Mouse (Mus musculus): ENCODE measurements around the gene Mink1.

Mink1 gene

GRCm38 (mm10) chr11:70653345-70654197 lies 90.9 kb downstream of the Mink1 start:
- peak; percentile 63 for DNase-seq (ENCODE audit: low read depth, low spot score)

GRCm38 (mm10) chr11:70654198-70654922 lies 91.7 kb downstream of the Mink1 start, which contains the start of gene Pfn1:
TSS of gene Pfn1 (minus strand) at chr11:70654644.
- peak; percentile 43 for DNase-seq (ENCODE audit: low read depth, low spot score)

GRCm38 (mm10) chr11:70654923-70655570 lies 92.4 kb downstream of the Mink1 start:
- DNase-seq (ENCODE audit: low read depth, low spot score), result peak; percentile 56

GRCm38 (mm10) chr11:70655571-70656455 lies 93.1 kb downstream of the Mink1 start:
- no peak for DNase-seq (ENCODE audit: low read depth, low spot score)

GRCm38 (mm10) chr11:70656456-70656927 lies 93.8 kb downstream of the Mink1 start:
- DNase-seq (ENCODE audit: low read depth, low spot score), result no peak

GRCm38 (mm10) chr11:70656964-70657363 lies 94.3 kb downstream of the Mink1 start, which contains the start of gene Eno3:
TSS of gene Eno3 (plus strand) at chr11:70657202.
- DNase-seq (ENCODE audit: low read depth, low spot score), result no peak

GRCm38 (mm10) chr11:70657573-70657972 lies 94.9 kb downstream of the Mink1 start:
- no peak for DNase-seq (ENCODE audit: low read depth, low spot score)

- no peak for DNase-seq (ENCODE audit: low read depth, low spot score)
These were observed 95.3 kb downstream of the Mink1 start for GRCm38 (mm10) chr11:70657991-70658390.

- DNase-seq (ENCODE audit: low read depth, low spot score), result no peak
These were observed 95.8 kb downstream of the Mink1 start for GRCm38 (mm10) chr11:70658521-70658920.

- DNase-seq (ENCODE audit: low read depth, low spot score), result no peak
These were observed 96.3 kb downstream of the Mink1 start for GRCm38 (mm10) chr11:70658942-70659341.

- DNase-seq (ENCODE audit: low read depth, low spot score), result no peak
These were observed 97.9 kb downstream of the Mink1 start for GRCm38 (mm10) chr11:70660571-70660970.

GRCm38 (mm10) chr11:70663101-70663500 lies 100.4 kb downstream of the Mink1 start:
- DNase-seq (ENCODE audit: low read depth, low spot score), result no peak

GRCm38 (mm10) chr11:70663957-70664356 lies 101.3 kb downstream of the Mink1 start:
- no peak for DNase-seq (ENCODE audit: low read depth, low spot score)
